ENCODE assay signal across 19 mouse cellular contexts in the genomic region with DNA sequence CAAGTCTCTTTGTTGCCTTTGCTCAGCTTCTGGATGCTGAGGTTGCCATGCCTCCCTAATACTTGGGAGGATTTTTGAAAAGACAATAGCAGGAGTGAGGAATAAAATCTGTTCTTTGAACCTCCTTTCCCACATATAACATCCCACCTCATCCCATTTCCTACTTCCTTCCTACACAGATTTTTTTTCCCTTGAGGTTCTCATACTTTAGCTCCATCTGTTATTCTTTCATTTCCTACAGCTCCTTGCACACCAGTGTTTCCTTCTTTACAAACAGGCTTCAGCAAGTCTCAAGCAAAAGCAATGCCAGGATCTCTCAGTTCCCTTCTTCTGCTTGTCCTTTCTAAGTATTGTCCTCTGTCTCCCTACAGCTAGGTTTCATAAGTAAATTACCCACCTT.
DNase-seq lines count a peak whose midpoint lies in the region; ATAC-seq and TF ChIP-seq lines count a peak whose summit lies in the region.
"Had no signal": no experiment of that assay in that cellular context is flagged by ENCODE, and none has a peak within 500 bp of the region (broad histone marks: within the 10 kb centered on the region; RNA-seq: fewer than 3 reads in every experiment).

No protein-coding gene starts in this region.

- no peaks in the 10 kb centered on the region for H3K36me3 ChIP-seq in midbrain, embryonic 16.5 days (ENCODE audit: control insufficient read depth, insufficient read depth, low read length)
- H3K36me3 ChIP-seq: G1E had no signal

- H3K9me3 ChIP-seq in midbrain, embryonic 16.5 days (replicated peaks; ENCODE audit: control insufficient read depth, low read length, poor library complexity, severe bottlenecking): no peaks in the 10 kb centered on the region

- H3K27me3 ChIP-seq in midbrain, embryonic 16.5 days (ENCODE audit: control insufficient read depth, insufficient read depth, low read depth, low read length): no peaks in the 10 kb centered on the region
- H3K27me3 ChIP-seq: CH12.LX, Patski had no signal

- H3K4me2 ChIP-seq in midbrain, embryonic 16.5 days (ENCODE audit: low read length): no peak overlapping the region

- TF ChIP-seq CTCF in cortical plate, adult 2 months (IDR thresholded peaks at IDR 0.05; ENCODE audit: extremely low read depth, insufficient read depth, low read length): no peak

- TF ChIP-seq POLR2A in cortical plate, adult 2 months (IDR thresholded peaks at IDR 0.05; ENCODE audit: extremely low read depth, insufficient read depth, low read length): no peak

- DNase-seq in frontal cortex, postnatal 14 days (ENCODE audit: low spot score in 2 of 2): no peak
- DNase-seq: adrenal gland, adult 2 months; adrenal gland, adult 8-10 months; adrenal gland, postnatal 10 days; adrenal gland, postnatal 14 days; adrenal gland, postnatal 25 days; adrenal gland, postnatal 36 days; B cell, adult 2 months; cerebellum, adult 11 months; cerebellum, adult 11-12 months; cerebellum, adult 18-20 months had no signal

- ATAC-seq in frontal cortex, adult (ENCODE audit: low TSS enrichment): peak; percentile 85
- no peak for ATAC-seq in midbrain, embryonic 16.5 days
- ATAC-seq: activated CD4-positive, CD25-positive, alpha-beta regulatory T cell, adult 4 months; CD4-positive, CD25-positive, alpha-beta regulatory T cell, adult 4 months; Patski had no signal

- H3K4me3 ChIP-seq in cortical plate, adult 2 months (ENCODE audit: insufficient read depth, low read length): no peak overlapping the region
- H3K4me3 ChIP-seq in midbrain, embryonic 16.5 days (ENCODE audit: low read depth, low read length): no peak overlapping the region

- H3K9ac ChIP-seq in midbrain, embryonic 16.5 days (ENCODE audit: low read depth, low read length): no peak overlapping the region

- peak overlapping the region; percentile 13; the same call in 1 of the 2 replicates for H3K27ac ChIP-seq in cortical plate, adult 2 months (ENCODE audit: insufficient read depth, low read length)
- no peak overlapping the region for H3K27ac ChIP-seq in midbrain, embryonic 16.5 days (ENCODE audit: low read length)

- no peaks in the 10 kb centered on the region for H3K4me1 ChIP-seq in cortical plate, adult 2 months (ENCODE audit: control insufficient read depth, insufficient read depth, low read length)
- H3K4me1 ChIP-seq in midbrain, embryonic 16.5 days (ENCODE audit: control insufficient read depth, insufficient read depth, low read length): no peaks in the 10 kb centered on the region
